Mouse (Mus musculus) kidney, adult 2 months (tissue): Measurements from ENCODE around the gene Thop1. TPM values are rescaled to one million over a fixed set of nuclear protein-coding genes. Genes with fewer than 3 reads are reported as not detected.
A peak's percentile ranks its signal among the peaks of the same experiment; 100 is the strongest.
"Not testable (repeated sequence)": the region's sequence is repeated elsewhere in the genome, so short reads cannot be mapped to it uniquely, and the experiment has no call there.

Source experiments
- DNase-seq: peaks from one replicate; pipeline ENCODE4 v3.0.0; 2021
- H3K27ac ChIP-seq: fragments of 200-500 bp; 2 replicates; pipeline ENCODE4 v1.5.1; 2012; ENCODE audit warnings: low read depth, low read length, control low read depth, inconsistent platforms; ENCODE audit not compliant: insufficient read depth
- H3K27me3 ChIP-seq: fragments of 200-500 bp; replicated peaks from 2 replicates; pipeline ENCODE4 v1.6.1; 2012; ENCODE audit warnings: mild to moderate bottlenecking, moderate library complexity, low read length, inconsistent platforms; ENCODE audit not compliant: control insufficient read depth, insufficient read depth
- H3K36me3 ChIP-seq: fragments of 200-500 bp; 2 replicates; pipeline ENCODE4 v1.6.1; 2012; ENCODE audit warnings: mild to moderate bottlenecking, moderate library complexity, low read length, inconsistent platforms; ENCODE audit not compliant: control insufficient read depth, insufficient read depth
- H3K4me1 ChIP-seq: fragments of 200-500 bp; 2 replicates; pipeline ENCODE4 v1.6.1; 2011; ENCODE audit warnings: low read length; ENCODE audit not compliant: control insufficient read depth, insufficient read depth
- H3K4me3 ChIP-seq: fragments of 200-500 bp; 2 replicates; pipeline ENCODE4 v1.5.1; 2011; ENCODE audit warnings: mild to moderate bottlenecking, low read depth, low read length, control low read depth; ENCODE audit not compliant: insufficient read depth
- CTCF ChIP-seq: fragments of 200-500 bp; conservative IDR thresholded peaks from 2 replicates; pipeline ENCODE4 v1.5.1; 2011; ENCODE audit warnings: low read depth, mild to moderate bottlenecking, control low read depth, low read length, moderate library complexity, mixed read lengths; ENCODE audit not compliant: insufficient read depth, insufficient read length
- POLR2A ChIP-seq: fragments of 200-500 bp; IDR thresholded peaks from one replicate; pipeline ENCODE4 v1.6.1; 2011; ENCODE audit warnings: low read depth, low read length, control low read depth
- WGBS: fragments of 180-500 bp; shearing (Covaris S2); methylation state at CpG from one replicate; pipeline ENCODE4 v1.1.7; 2018; 5-methylcytosine and 5-hydroxymethylcytosine counted together
- polyA plus RNA-seq: library from polyadenylated mRNA; depleted of rRNA; stranded (reverse); fragments of >200 nt; gene quantifications from 2 replicates; pipeline ENCODE4 v1.2.3, GENCODE M21; 2012

Gene Thop1
- polyA plus RNA-seq, 1 experiment, result 22.2 TPM

DNA sequence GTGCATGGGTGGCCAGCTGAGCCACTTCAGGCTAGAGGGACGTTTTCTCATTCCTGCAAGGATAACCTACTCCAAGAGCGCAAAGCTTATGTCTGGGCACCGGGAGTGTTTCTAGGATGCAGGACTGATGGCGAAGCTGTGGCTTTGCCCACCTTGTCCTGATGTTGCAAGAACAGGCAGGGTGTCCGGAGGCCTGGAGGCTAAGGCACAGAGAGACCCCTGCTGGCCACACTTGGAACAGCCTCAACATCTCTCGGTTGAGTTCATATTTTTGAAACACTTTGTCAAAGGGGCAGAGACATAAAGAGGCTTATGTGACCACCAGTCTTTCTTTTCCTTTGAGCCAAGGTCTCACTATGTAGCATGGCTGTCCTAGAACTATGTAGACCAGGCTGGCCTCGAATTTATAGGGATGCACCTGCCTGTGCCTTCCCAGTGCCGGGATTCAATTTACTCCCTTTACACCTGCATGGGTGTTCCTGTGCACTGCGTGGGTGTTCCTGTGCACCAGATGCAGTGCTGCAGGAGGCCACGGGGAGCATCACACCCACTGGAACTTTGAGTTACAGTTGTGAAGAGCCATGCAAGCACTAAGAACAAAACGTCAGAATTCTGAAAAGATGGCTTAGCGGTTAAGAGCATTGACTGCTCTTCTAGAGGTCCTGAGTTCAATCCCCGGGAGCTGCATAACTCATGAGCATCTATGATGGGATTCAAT is 28.2 kb upstream of the Thop1 start:
- H3K36me3 ChIP-seq, result no peaks in the 10 kb centered on the region; the same call in 1 of the 2 replicates
- peak; percentile 65 for DNase-seq
- H3K27ac ChIP-seq, result no peak overlapping the region
- H3K27me3 ChIP-seq, result no peaks in the 10 kb centered on the region
- WGBS, result 26% methylated on average over 13 of the region's 13 CpGs
- no peak for TF ChIP-seq POLR2A
- TF ChIP-seq CTCF, result peak; percentile 78
- no peak overlapping the region for H3K4me3 ChIP-seq
- no peaks in the 10 kb centered on the region; the same call in 1 of the 2 replicates for H3K4me1 ChIP-seq

DNA sequence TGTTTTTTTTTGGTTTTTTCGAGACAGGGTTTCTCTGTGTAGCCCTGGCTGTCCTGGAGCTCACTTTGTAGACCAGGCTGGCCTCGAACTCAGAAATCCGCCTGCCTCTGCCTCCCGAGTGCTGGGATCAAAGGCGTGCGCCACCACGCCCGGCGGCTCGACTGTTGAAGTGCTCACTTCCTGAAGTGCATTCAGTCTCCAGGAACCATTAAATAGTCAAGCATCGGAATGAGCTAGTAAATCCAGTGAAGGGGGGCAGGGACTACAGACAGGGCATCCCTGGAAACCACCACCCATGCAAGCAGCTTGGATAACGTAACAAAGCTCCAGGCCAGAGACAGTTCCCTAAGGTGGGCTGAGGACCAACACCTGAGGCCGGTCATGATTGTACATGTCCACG is 24.6 kb upstream of the Thop1 start:
- not testable (repeated sequence) for H3K27ac ChIP-seq, H3K27me3 ChIP-seq, H3K4me1 ChIP-seq, H3K4me3 ChIP-seq, H3K36me3 ChIP-seq, DNase-seq
- WGBS, result 93% methylated on average over 14 of the region's 14 CpGs

DNA sequence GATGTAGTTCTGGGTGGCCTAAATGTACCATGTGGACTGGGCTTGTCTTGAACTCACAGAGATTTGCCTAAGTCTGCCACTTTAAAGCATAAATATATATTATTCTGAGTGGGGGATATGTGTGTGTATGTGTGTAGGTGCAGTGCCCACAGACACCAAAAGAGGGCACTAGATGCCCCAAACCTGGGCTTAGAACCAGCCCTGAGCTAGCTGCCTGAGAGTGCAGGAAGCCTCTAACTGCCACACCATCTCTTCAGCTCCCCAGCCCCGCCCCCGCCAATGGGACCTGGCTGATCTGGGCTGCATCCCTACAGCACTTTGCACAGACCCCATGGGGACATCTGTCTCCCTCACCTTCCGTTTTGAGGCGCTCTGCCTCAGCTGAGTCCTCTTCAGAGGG is 19.2 kb upstream of the Thop1 start:
- no peak overlapping the region for H3K27ac ChIP-seq
- no peak overlapping the region for H3K4me3 ChIP-seq
- WGBS, result 93% methylated on average over 4 of the region's 4 CpGs
- H3K4me1 ChIP-seq, result no peaks in the 10 kb centered on the region
- peaks cover 2% of the 10 kb centered on the region; the same call in 1 of the 2 replicates for H3K36me3 ChIP-seq
- DNase-seq, result peak; percentile 14
- H3K27me3 ChIP-seq, result no peaks in the 10 kb centered on the region
- TF ChIP-seq CTCF (peak; percentile 49), POLR2A (no peak)

DNA sequence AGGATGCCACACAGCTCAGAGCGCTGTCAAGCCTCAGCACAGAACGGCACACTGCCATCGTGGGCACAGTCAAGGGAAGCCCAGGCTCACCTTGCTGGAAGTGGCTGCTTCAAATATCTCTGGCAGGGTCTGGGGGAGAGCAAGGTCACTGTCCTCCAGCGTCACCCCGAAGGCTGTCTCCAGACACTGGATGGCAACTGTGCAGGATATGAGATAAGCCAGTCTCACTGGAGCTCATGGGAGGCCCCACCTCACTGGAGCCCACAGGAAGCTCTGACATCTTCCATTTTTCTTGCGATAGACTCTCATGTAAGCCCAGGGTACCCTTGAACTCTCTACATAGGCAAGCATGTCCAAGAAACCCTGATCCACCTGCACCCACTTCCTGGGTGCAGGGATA is 18.7 kb upstream of the Thop1 start:
- H3K27ac ChIP-seq, result no peak overlapping the region
- 94% methylated on average over 6 of the region's 6 CpGs for WGBS
- TF ChIP-seq CTCF (no peak), POLR2A (no peak)
- H3K27me3 ChIP-seq, result no peaks in the 10 kb centered on the region
- peaks cover 2% of the 10 kb centered on the region; the same call in 1 of the 2 replicates for H3K36me3 ChIP-seq
- no peak overlapping the region for H3K4me3 ChIP-seq
- no peak for DNase-seq
- H3K4me1 ChIP-seq, result no peaks in the 10 kb centered on the region

DNA sequence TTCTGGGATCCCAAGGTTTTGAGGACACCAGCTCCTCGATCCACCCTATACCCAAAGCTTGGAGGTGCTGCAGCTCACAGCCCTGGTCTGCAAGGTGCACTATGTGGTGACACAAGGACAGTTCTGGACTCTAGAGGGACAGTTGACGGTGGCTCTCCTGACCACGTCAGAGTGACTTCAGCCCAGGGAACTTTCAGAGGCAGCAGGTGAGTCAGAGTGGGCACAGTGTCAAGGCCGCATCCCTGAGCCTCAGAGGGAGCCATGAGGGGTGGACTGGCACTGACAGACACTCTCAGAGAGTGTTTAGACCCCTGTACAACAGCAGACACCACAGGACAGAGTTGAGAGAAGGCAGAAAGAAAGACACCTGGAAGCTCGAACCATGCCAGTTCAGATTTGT is 17.3 kb upstream of the Thop1 start:
- Histone ChIP-seq H3K4me1 (no peaks in the 10 kb centered on the region), H3K27me3 (no peaks in the 10 kb centered on the region), H3K36me3 (peaks cover 2% of the 10 kb centered on the region; the same call in 1 of the 2 replicates), H3K27ac (no peak overlapping the region), H3K4me3 (no peak overlapping the region)
- DNase-seq, result no peak
- TF ChIP-seq CTCF (no peak), POLR2A (no peak)
- 83% methylated on average over 5 of the region's 5 CpGs for WGBS

DNA sequence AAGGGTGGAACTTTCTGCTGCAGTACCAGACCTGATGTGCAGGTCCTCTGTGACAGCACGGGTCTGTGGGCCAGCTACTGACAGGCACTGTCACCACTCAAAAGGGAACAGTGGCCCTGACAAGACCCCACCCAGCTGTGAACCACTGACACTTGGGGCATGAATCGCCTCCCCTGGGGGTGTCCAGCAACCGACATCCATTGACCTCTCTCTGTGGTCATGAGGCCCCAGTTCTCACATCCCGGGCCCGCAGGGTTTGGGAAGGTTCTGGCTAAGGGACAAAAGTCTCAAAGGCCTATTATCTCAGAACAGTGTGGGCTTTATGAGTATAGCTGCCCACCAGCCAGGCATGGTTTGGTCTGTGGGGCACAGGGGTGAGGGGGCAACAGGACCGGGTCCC is 14.7 kb upstream of the Thop1 start:
- Histone ChIP-seq H3K36me3 (no peaks in the 10 kb centered on the region), H3K4me3 (no peak overlapping the region), H3K4me1 (peaks cover 6% of the 10 kb centered on the region; the same call in 1 of the 2 replicates), H3K27ac (no peak overlapping the region), H3K27me3 (no peaks in the 10 kb centered on the region)
- no peak for DNase-seq
- 83% methylated on average over 6 of the region's 6 CpGs for WGBS
- no peak for TF ChIP-seq POLR2A
- TF ChIP-seq CTCF, result no peak

DNA sequence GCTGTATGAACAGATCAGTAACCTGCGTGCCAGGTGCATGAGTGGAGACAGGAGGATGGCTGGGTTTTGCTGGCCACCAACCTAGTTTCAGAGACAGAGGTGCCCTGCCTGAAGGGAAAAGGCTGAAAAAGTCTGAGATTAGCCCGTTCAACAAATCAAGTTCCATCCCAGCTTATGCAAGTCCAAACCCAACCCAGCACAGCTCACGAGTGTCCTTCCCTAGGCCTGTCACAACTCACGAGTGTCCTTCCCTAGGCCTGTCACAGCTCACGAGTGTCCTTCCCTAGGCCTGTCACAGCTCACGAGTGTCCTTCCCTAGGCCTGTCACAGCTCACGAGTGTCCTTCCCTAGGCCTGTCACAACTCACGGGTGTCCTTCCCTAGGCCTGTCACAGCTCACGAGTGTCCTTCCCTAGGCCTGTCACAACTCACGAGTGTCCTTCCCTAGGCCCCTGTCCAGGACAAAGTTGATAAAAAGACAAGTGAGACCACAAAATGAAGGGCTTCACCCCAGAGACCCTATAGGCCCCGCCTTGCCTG is 14.0 kb upstream of the Thop1 start:
- DNase-seq, H3K4me1 ChIP-seq, H3K36me3 ChIP-seq, H3K4me3 ChIP-seq, H3K27ac ChIP-seq, H3K27me3 ChIP-seq: not testable (repeated sequence)
- 82% methylated on average over 11 of the region's 11 CpGs for WGBS
